Mouse (Mus musculus): ENCODE data around the gene Vmn2r80.
"Not testable (repeated sequence)": the region's sequence is repeated elsewhere in the genome, so short reads cannot be mapped to it uniquely, and the experiment has no call there.

Gene Vmn2r80

DNA sequence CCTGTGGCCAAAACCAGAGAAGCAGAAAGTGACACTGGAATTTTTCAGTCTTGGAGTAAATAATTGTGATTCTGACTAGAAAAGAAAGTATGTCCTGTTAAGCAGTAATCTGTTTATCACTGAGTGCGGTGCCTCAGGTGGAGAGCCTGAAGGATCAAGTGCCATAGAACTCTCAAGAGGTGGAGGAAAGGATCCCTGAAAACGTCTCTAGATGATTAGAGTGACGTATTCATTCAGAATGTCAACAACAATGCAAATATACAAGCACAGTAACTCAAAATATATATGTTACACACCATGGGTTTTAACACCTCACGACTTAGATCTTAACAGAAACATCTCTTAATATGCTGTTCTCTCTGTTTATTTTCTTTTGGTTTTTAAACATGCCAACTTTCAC lies at the start of gene Vmn2r80:
Vmn2r80 (plus strand) TSS at position 301 of the 400 bp plus-strand sequence.
- DNase-seq (ENCODE audit: low spot score) = not testable (repeated sequence)

DNA sequence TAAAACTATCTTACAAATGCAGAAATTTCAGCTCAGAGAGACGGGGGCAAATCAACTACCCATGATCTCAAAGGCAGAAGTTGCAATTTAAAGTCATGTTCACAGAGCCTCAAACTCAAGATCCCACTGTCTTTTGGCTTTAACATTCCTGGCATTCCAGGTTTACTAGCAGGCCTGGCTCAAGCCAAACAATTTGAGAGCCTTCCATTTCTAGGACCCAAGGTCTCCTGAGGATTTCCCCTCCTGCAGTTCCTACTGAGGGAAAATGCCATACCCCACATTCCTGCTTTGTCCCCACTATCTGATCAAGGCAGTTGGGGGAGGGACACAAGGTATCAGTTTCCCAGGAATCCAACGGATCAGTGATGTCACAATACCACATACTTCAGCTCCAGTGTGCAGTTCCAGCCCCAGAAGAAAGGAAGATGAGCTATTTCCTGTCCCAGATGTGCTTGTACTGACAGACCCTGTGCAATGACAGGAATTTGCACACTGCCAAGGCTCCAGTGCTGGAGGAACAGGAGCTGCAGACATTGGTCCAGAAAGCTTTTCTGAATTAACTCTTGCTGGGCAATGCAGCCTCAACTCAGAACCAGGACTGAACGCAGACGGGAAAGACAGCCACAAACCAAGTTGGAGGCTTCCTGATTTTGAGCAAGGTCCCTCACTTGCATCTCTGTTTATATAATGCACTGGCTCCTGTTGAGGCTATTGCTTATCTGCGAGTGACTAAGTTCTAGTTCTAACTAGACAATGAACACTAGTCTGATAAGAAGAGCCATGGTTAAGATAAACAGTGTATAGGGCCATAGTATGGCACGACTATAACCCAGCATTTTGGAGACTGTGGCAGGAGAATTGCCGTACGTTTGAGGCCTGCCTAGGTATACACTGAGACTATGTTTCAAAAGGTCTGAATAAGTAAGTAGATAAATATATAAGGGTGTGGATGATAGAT lies 42.0 kb upstream of the Vmn2r80 start:
- DNase-seq (ENCODE audit: low spot score) = peak; percentile 16

GRCm38 (mm10) chr10:79107531-79107930 lies 41.0 kb upstream of the Vmn2r80 start:
- DNase-seq (ENCODE audit: low spot score) = no peak

- DNase-seq (ENCODE audit: low spot score) = no peak
Measured at GRCm38 (mm10) chr10:79109156-79109555, 39.4 kb upstream of the Vmn2r80 start.

GRCm38 (mm10) chr10:79110482-79110881 lies 38.1 kb upstream of the Vmn2r80 start:
- DNase-seq (ENCODE audit: low spot score) = no peak

GRCm38 (mm10) chr10:79115085-79115484 lies 33.5 kb upstream of the Vmn2r80 start:
- DNase-seq (ENCODE audit: low spot score) = no peak

DNA sequence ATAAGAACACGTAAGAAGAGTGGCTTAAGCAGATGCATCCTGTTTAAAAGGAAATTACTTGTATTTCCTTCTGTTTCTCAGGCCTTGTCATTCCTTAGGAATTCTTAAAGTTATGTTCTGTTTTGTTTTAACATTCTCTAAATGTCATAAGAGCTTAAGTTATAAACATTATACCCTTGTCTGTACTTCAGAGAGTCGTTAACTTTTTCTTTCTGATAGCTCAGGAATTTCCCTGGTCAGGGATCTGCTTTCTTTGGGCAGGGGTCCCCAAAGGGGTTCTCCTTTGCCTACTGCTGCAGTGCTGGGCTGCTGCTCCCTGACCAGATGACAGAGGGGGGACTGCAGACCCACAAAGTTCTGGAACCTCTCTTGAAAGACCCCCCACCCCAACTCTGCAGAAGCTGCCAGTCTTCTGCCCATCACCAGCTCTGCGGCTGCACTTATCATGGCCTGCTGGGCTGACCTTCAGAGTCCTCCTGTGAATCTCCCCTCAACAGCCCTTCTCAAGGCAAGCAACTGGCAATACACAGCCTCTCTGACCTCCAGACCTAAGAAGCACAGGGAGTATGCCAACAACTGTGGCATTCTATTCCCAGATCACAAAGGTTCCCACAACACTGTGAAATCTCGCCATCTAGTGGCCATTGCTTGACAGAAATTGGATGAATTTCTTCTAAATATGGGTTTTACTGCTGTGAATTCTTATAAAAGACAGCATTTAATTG lies 32.3 kb upstream of the Vmn2r80 start:
- peak; percentile 89 for DNase-seq (ENCODE audit: low spot score)

DNA sequence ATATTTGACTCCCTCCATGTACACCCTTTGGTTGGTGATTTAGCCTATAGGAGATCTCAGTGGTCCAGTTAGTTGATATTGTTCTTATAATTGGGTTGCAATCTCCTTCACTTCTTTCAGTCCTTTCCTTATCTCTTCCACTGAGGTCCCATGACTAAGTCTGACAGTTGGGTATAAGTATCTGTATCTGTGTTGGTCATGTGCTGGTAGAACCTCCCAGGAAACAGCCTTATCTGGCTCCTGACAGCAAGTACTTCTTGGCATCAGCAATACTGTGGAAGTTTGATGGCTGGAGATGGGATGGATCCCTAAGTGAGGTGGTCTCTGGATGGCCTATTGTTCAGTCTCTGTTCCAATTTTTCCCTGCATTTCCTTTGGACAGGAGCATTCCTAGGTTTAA lies 3.0 kb downstream of the Vmn2r80 start:
- DNase-seq (ENCODE audit: low spot score) = no peak

- DNase-seq (ENCODE audit: low spot score) = not testable (repeated sequence)
Measured at GRCm38 (mm10) chr10:79199973-79200372, 51.4 kb downstream of the Vmn2r80 start.

DNA sequence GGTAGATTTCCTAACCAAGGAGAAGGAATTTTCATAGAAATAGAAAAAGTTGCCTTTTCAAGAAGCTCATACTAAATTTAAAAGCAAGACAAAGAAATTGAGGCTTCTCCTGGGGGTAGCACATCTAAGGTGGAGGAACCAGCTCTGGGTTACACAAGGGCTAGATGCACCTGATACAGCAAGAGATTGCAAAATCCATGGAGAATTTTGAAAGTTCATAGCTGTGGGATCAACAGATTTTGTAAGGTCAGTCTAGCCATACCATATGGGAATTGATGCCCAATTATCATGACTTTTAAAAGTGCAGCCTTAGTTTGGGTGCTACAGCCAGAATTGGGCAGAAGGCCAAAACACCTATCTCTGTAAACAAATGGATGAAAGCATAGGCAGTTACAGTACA lies 71.9 kb downstream of the Vmn2r80 start:
- DNase-seq (ENCODE audit: low spot score) = no peak

- DNase-seq (ENCODE audit: low spot score) = no peak
Measured at GRCm38 (mm10) chr10:79221606-79222005, 73.0 kb downstream of the Vmn2r80 start.

- no peak for DNase-seq (ENCODE audit: low spot score)
Measured at GRCm38 (mm10) chr10:79222214-79222613, 73.6 kb downstream of the Vmn2r80 start.

All from retina, embryonic 14.5 days (tissue).